Mouse (Mus musculus): ENCODE results near the gene Dnah7c.
A peak's percentile ranks its signal among the peaks of the same experiment; 100 is the strongest.
"Not testable (repeated sequence)": the region's sequence is repeated elsewhere in the genome, so short reads cannot be mapped to it uniquely, and the experiment has no call there.

Gene Dnah7c

DNA sequence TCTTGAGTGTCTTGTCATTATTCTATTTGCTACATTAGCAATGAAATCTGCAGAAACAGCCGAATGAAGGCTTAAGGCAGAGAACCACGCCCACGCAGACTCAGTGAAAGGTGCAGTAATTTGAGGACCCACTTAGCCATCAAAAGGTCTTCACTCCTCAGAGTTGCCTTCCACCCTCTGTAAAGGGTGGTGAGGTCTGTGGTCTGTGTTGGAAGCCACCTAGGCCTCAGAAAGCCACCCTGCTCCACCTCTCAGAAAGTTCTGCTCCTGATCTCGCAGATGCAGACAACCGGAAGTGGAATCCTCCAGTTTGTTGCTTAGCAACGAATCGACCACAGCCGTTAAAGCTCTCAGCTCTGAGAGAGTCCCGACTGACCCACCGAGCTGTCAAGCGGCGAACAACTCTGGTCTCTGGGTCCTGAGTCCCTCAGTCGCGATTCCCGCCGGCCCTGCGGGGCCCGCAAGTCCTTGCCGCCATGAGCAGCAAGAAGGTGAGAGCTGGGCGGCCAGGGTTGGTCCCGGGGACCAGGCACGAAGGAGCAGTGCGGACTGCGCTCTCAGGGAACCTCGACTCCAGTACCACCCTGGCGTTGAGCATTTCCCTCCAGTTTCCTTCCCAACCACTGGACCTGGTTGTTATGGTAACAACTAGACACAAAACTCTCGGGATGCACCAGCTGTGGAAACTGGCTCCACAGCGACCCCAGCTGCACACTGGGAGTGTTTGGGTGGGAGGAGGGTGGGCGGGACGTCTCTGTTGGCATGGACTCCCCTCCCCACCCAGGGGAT, at the start of gene Dnah7c:
Dnah7c (plus strand) TSS at position 456 of the 789 bp plus-strand sequence.
- ATAC-seq (ENCODE audit: low TSS enrichment), result peak; percentile 85

DNA sequence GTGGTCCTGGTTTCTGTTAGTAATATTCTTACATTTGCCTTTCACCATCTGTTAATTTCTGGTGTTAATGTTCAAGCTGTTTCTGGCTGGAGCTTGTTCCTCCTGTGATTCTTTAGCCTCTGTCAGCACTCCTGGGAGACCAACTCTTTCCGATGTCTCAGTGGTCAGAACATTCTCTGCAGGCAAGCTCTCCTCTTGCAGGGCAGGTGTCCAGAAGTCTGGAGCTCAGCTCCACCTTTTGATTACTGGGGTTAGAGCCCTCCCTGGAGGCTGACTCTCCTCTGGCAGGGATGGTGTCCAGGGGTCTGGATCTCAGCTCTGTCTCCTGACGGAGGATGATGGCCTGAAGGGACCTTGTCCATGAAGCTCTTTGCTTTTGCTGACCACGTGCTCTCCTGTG, 44.8 kb upstream of the Dnah7c start:
- ATAC-seq (ENCODE audit: low TSS enrichment), result not testable (repeated sequence)

- not testable (repeated sequence) for ATAC-seq (ENCODE audit: low TSS enrichment)
These were observed 30.6 kb upstream of the Dnah7c start for GRCm38 (mm10) chr1:46394681-46395297.

DNA sequence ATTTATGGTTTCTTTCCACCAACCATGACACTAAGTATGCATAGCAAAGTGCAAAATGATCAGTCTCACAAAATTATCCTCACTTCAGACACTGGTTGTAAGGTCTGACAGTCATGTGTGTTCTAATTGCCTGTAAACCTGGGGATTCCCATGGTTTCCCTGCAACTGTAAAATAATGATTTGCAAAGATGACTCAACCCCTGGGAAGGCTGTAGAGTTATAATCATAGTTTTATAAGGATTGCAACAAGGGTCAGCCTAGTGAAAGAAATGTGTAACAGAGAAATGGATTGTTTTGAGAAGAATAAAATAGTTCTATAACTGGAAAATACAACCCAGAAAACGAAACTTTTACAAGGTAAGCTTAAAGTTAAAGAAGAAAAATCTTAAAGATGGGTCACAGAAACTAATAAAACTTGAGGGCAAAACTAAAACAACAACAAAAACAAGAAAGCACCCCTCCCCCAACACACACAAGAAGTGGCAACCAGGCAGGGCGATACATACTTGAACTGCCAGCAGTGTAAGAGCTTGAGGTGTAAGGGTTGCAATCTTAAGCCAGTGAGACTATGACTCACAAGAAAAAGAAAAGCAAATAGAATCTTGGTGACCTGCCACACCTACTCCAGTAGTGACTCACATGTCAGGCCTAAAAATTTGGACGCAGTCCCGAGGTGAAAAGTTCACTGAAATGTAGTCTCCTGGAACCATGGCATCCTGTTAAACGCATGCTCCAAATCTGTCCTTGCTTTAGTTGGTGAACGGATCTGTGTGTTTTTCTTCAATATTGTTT, 16.9 kb upstream of the Dnah7c start:
- ATAC-seq (ENCODE audit: low TSS enrichment), result no peak

GRCm38 (mm10) chr1:46414798-46415197, 10.6 kb upstream of the Dnah7c start:
- not testable (repeated sequence) for ATAC-seq (ENCODE audit: low TSS enrichment)

- ATAC-seq (ENCODE audit: low TSS enrichment), result not testable (repeated sequence)
These were observed 8.4 kb upstream of the Dnah7c start for GRCm38 (mm10) chr1:46416946-46417345.

DNA sequence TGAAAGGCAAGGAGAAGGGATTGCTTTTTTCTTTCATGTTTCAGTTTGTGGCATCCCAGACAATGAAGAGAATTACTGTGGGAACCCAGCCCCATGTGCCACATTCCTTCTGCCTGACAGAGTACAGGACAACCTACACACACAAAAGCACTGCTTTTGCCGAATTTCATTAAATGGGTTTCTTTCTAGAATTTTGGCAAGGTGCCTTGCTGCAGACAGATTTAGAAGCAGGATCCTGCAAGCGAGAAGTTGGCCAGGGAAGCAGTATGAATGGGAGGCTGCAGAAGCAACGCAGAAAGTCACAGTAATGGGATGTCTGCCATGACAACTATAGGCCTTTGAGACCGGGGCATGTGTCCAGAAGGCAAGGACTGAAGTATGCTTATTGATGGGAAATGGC, 6.4 kb upstream of the Dnah7c start:
- peak; percentile 99 for ATAC-seq (ENCODE audit: low TSS enrichment)

DNA sequence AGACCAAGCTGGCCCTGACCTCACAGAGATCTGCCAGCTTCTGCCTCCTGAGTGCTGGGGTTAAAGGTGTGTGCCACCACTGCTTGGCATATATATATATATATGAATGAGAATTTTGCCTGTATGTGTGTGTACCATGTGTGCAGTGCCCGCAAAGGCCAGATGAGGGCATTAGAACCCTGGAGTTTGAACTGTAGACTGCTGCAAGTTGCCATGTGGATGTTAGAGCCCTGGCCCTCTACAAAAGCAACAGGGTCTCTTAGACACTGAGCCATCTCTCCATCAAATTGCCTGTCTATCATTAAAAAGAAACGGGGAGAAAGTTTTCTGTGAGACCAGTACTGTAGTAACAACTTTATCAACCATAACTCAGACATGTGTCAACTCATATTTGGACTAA, 3.0 kb downstream of the Dnah7c start:
- ATAC-seq (ENCODE audit: low TSS enrichment), result no peak

- ATAC-seq (ENCODE audit: low TSS enrichment), result not testable (repeated sequence)
These were observed 89.3 kb downstream of the Dnah7c start for GRCm38 (mm10) chr1:46514671-46515070.

GRCm38 (mm10) chr1:46521032-46521431, 95.6 kb downstream of the Dnah7c start:
- no peak for ATAC-seq (ENCODE audit: low TSS enrichment)

- not testable (repeated sequence) for ATAC-seq (ENCODE audit: low TSS enrichment)
These were observed 101.1 kb downstream of the Dnah7c start for GRCm38 (mm10) chr1:46526537-46526936.

- no peak for ATAC-seq (ENCODE audit: low TSS enrichment)
These were observed 119.5 kb downstream of the Dnah7c start for GRCm38 (mm10) chr1:46544812-46545421.

- peak; percentile 52; the same call in 1 of the 2 replicates for ATAC-seq (ENCODE audit: low TSS enrichment)
These were observed 155.0 kb downstream of the Dnah7c start for GRCm38 (mm10) chr1:46580385-46580784.

DNA sequence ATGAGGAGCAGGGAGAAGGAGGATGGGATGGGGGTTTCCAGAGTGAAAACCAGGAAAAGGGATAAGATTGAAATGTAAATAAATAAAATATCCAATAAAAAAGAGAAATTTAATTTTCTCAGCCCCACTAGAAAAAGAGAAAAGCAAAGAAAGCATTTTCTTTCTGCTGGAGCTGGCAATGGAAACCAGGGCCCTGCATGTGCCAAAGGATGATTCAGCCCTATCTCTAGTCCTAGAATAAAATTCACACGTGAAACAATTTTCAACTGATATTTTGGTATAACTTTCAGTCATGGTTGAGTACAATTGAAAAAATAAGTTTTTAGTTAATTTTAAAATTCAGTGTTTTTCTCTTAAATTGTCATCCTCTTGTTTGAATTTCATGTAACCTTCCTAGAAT, 168.4 kb downstream of the Dnah7c start:
- ATAC-seq (ENCODE audit: low TSS enrichment), result peak; percentile 89

- peak; percentile 98 for ATAC-seq (ENCODE audit: low TSS enrichment)
These were observed 171.0 kb downstream of the Dnah7c start for GRCm38 (mm10) chr1:46596343-46596742.

- no peak for ATAC-seq (ENCODE audit: low TSS enrichment)
These were observed 194.9 kb downstream of the Dnah7c start for GRCm38 (mm10) chr1:46620331-46620730.

DNA sequence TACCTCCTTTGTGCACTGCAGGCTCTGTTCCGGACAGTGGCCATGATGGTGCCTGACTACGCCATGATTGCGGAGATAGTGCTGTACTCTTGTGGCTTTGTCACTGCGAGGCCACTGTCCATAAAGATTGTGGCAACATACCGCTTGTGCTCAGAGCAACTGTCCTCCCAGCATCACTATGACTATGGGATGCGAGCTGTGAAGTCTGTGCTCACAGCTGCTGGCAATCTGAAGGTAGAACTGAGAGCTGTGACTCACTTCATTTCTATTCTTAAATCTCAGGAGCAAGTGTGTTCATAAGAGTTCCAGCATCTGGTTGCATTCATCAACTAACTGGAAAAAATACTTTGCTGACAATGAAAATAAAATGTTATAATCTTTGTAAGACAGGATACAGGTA, 200.5 kb downstream of the Dnah7c start:
- peak; percentile 100 for ATAC-seq (ENCODE audit: low TSS enrichment)

- not testable (repeated sequence) for ATAC-seq (ENCODE audit: low TSS enrichment)
These were observed 224.4 kb downstream of the Dnah7c start for GRCm38 (mm10) chr1:46649821-46650220.

DNA sequence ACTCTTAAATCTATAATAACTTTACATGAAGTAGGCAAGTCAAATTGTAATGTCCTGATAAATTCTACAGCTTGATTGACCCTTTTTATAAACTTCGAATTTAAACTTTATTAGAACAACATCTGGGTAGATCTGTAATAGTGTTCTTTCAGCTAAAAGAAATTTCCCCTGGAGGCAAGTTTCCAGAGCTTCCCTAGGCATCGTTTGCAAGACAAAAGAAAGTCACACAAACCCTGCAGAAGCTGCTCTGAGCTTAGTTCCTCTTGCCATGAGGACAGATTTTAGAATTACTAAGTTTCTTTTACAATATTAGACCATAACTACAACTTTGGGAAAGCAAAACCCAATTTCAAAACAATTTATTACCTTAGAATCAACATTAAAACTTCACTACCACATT, 227.3 kb downstream of the Dnah7c start:
- not testable (repeated sequence) for ATAC-seq (ENCODE audit: low TSS enrichment)

- ATAC-seq (ENCODE audit: low TSS enrichment), result not testable (repeated sequence)
These were observed 299.4 kb downstream of the Dnah7c start for GRCm38 (mm10) chr1:46724810-46725209.

GRCm38 (mm10) chr1:46725266-46725665, 299.9 kb downstream of the Dnah7c start:
- no peak for ATAC-seq (ENCODE audit: low TSS enrichment)

GRCm38 (mm10) chr1:46725719-46726118, 300.3 kb downstream of the Dnah7c start:
- ATAC-seq (ENCODE audit: low TSS enrichment), result peak; percentile 74

All from frontal cortex, adult (tissue).